Mouse (Mus musculus): ENCODE measurements around the gene Pdcd4. TPM values are rescaled to one million over a fixed set of nuclear protein-coding genes. Genes with fewer than 3 reads are reported as not detected.

Gene Pdcd4
- polyA plus RNA-seq, 1 experiment, result 78.8 TPM

DNA sequence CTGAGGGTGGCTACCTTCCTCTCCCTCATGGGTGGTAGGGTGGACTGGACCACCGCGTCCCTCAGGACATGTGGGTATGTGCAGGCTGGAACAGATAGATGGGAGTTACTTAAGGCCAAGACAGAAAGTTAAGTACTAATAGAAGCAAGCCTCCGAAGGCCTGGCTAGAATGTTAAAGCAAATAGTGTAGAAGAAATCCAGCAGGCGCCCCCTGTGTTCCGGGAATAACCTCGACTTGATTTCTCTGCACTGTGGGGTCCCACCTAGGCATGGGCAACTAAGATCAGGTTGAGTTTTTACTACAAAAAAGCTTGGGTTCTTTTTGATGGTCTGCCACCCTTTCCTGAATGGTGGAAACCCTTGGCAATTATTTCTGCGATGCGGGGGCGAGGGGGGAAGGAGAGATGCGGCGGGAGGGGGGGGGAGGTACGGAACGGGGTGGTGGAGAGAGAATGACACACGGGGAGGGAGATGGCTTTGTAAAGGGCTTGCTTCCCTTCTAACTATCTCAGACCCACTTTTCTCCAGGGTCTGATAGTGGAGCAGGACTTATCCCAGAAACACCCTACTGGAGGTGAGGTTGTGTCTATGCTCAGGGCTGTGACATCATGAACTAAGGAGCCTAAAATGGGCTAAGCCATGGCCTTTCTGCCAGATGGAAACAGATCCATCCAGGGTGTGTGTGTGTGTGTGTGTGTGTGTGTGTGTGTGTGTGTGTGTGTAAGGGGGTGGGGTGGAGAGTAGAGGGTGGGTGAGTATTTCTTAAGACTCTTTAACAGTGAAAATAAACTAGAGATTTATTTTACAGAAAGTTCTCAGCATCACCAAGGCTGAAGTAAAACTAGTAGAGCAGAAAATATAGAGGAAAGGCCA lies 40.0 kb upstream of the Pdcd4 start:
- no peaks in the 10 kb centered on the region for H3K27me3 ChIP-seq (ENCODE audit: control insufficient read depth, insufficient read depth, low read length, poor library complexity, severe bottlenecking)
- H3K36me3 ChIP-seq (ENCODE audit: control insufficient read depth, insufficient read depth, low read length, poor library complexity, severe bottlenecking), result no peaks in the 10 kb centered on the region
- no peaks in the 10 kb centered on the region for H3K9me3 ChIP-seq (replicated peaks; ENCODE audit: control insufficient read depth, insufficient read depth, low read length, poor library complexity, severe bottlenecking)
- peaks cover 5% of the 10 kb centered on the region for H3K4me1 ChIP-seq (ENCODE audit: control insufficient read depth, insufficient read depth, low read length)
- no peak overlapping the region for H3K27ac ChIP-seq (ENCODE audit: insufficient read depth, low read length)
- no peak overlapping the region for H3K4me3 ChIP-seq (ENCODE audit: low read depth, low read length)
- no peak for TF ChIP-seq CTCF (IDR thresholded peaks at IDR 0.05; ENCODE audit: low read depth, low read length)
- H3K9ac ChIP-seq (ENCODE audit: low read depth, poor library complexity, severe bottlenecking), result no peak overlapping the region

DNA sequence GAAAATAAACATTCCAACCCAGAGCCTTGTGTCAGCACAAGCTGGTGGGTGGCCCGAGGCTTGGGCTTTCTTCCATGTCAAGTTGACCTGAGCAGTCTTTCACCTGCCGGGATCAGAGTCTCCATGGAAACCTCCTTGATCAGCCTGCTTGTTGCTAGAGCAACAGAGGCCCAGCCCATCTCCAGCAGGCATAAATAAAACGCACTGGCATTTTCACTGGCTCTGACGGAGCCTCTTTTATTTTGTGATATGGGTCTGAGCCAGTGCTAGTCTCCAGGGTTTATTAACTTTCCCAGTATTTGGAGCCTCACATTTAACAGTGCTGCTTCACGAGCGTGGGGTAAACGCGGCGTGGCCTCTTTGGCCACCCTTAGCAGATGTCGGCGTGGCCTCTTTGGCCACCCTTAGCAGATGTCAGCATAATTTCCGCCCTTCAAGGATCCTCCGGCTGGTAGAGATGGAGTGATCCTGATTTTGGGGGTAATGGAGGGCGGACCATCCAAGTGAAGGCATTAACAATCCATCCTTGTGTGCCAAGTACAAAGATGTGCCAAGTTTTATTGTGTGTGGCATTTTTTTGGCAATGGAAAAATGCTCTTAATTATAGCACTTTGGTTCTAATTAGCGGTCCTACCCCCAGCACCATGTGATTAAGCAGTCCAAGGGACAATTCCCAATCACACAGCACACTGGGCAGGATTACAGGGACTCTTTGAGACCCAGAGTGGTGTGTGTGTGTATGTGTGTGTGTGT lies 39.2 kb upstream of the Pdcd4 start:
- TF ChIP-seq POLR2A (IDR thresholded peaks at IDR 0.05; ENCODE audit: insufficient read depth, low read length) (no peak), CTCF (IDR thresholded peaks at IDR 0.05; ENCODE audit: low read depth, low read length) (no peak), EP300 (IDR thresholded peaks at IDR 0.05; ENCODE audit: insufficient read depth, low read depth, low read length) (no peak)
- no peaks in the 10 kb centered on the region for H3K9me3 ChIP-seq (replicated peaks; ENCODE audit: control insufficient read depth, insufficient read depth, low read length, poor library complexity, severe bottlenecking)
- H3K4me1 ChIP-seq (ENCODE audit: control insufficient read depth, insufficient read depth, low read length), result peaks cover 5% of the 10 kb centered on the region
- no peaks in the 10 kb centered on the region for H3K36me3 ChIP-seq (ENCODE audit: control insufficient read depth, insufficient read depth, low read length, poor library complexity, severe bottlenecking)
- no peak overlapping the region for H3K4me3 ChIP-seq (ENCODE audit: low read depth, low read length)
- no peak overlapping the region for H3K9ac ChIP-seq (ENCODE audit: low read depth, poor library complexity, severe bottlenecking)
- no peak overlapping the region for H3K27ac ChIP-seq (ENCODE audit: insufficient read depth, low read length)
- H3K27me3 ChIP-seq (ENCODE audit: control insufficient read depth, insufficient read depth, low read length, poor library complexity, severe bottlenecking), result no peaks in the 10 kb centered on the region

DNA sequence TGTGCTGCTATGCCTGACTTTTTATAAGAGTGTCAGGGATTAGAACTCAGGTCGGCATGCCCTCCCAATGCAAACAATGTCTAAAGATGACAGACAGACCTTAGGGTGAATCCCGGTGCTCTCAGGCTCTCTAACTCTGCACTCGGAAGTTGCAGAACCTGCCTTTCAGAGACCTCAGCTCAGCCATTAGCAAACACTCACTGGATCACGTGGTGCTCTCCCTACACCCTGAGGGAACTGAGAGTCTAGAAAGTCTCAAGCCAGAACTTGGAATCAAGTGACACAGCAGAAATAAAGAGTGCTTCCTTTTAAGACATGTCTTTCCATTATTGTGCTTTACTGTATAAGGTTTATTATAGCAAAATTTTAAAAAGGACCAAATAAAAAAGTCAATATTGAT lies 37.1 kb upstream of the Pdcd4 start:
- Histone ChIP-seq H3K27ac (ENCODE audit: insufficient read depth, low read length) (no peak overlapping the region), H3K27me3 (ENCODE audit: control insufficient read depth, insufficient read depth, low read length, poor library complexity, severe bottlenecking) (no peaks in the 10 kb centered on the region), H3K9me3 (replicated peaks; ENCODE audit: control insufficient read depth, insufficient read depth, low read length, poor library complexity, severe bottlenecking) (no peaks in the 10 kb centered on the region), H3K9ac (ENCODE audit: low read depth, poor library complexity, severe bottlenecking) (no peak overlapping the region), H3K4me3 (ENCODE audit: low read depth, low read length) (no peak overlapping the region), H3K36me3 (ENCODE audit: control insufficient read depth, insufficient read depth, low read length, poor library complexity, severe bottlenecking) (no peaks in the 10 kb centered on the region), H3K4me1 (ENCODE audit: control insufficient read depth, insufficient read depth, low read length) (peaks cover 4% of the 10 kb centered on the region)
- no peak for TF ChIP-seq POLR2A (IDR thresholded peaks at IDR 0.05; ENCODE audit: insufficient read depth, low read length)
- no peak for TF ChIP-seq CTCF (IDR thresholded peaks at IDR 0.05; ENCODE audit: low read depth, low read length)
- TF ChIP-seq EP300 (IDR thresholded peaks at IDR 0.05; ENCODE audit: insufficient read depth, low read depth, low read length), result no peak

DNA sequence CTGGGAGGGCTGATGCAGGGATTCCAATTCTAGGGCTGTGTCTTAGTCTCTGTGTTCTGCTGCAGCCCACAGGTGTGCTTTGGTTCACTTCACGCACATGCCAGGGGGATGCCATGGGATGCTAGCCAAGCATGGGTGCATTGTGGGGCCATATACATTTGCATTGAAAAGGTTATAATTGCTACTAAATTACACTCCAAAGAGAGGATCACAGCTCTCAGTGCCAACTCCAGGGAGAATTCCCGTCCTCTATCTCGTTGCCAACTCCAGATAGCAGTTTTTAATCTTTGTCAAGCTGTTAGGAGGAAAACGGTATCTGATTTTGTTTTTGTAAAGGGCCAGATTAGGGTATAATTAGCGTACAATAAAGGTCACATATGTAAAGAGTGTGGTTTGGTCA lies 36.2 kb upstream of the Pdcd4 start:
- Histone ChIP-seq H3K36me3 (ENCODE audit: control insufficient read depth, insufficient read depth, low read length, poor library complexity, severe bottlenecking) (no peaks in the 10 kb centered on the region), H3K4me3 (ENCODE audit: low read depth, low read length) (no peak overlapping the region), H3K27me3 (ENCODE audit: control insufficient read depth, insufficient read depth, low read length, poor library complexity, severe bottlenecking) (no peaks in the 10 kb centered on the region), H3K9ac (ENCODE audit: low read depth, poor library complexity, severe bottlenecking) (no peak overlapping the region), H3K9me3 (replicated peaks; ENCODE audit: control insufficient read depth, insufficient read depth, low read length, poor library complexity, severe bottlenecking) (no peaks in the 10 kb centered on the region), H3K4me1 (ENCODE audit: control insufficient read depth, insufficient read depth, low read length) (peaks cover 2% of the 10 kb centered on the region), H3K27ac (ENCODE audit: insufficient read depth, low read length) (no peak overlapping the region)
- TF ChIP-seq EP300 (IDR thresholded peaks at IDR 0.05; ENCODE audit: insufficient read depth, low read depth, low read length), result no peak
- TF ChIP-seq POLR2A (IDR thresholded peaks at IDR 0.05; ENCODE audit: insufficient read depth, low read length), result no peak
- TF ChIP-seq CTCF (IDR thresholded peaks at IDR 0.05; ENCODE audit: low read depth, low read length), result no peak

DNA sequence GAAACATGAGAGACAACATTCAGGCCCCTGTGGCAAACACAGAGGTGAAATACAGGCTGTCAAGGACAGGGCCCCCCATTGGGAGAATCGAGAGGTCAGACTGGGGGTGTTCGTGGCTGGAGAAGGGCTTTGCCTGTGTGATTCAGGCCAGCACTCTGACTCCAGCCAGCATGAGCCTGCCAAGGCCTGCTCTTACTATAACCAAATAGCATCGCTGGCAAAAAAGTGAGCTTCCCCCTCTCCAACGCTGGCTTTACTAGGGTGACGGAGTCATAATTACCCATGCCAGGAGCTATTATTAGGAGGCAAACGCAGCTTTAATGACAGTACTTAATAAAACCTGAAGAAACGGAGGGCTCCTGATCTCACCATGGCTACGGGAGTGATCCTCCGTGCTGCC lies 35.2 kb upstream of the Pdcd4 start:
- Histone ChIP-seq H3K9ac (ENCODE audit: low read depth, poor library complexity, severe bottlenecking) (no peak overlapping the region), H3K4me1 (ENCODE audit: control insufficient read depth, insufficient read depth, low read length) (peaks cover 2% of the 10 kb centered on the region), H3K4me3 (ENCODE audit: low read depth, low read length) (no peak overlapping the region), H3K36me3 (ENCODE audit: control insufficient read depth, insufficient read depth, low read length, poor library complexity, severe bottlenecking) (no peaks in the 10 kb centered on the region), H3K9me3 (replicated peaks; ENCODE audit: control insufficient read depth, insufficient read depth, low read length, poor library complexity, severe bottlenecking) (no peaks in the 10 kb centered on the region), H3K27ac (ENCODE audit: insufficient read depth, low read length) (no peak overlapping the region), H3K27me3 (ENCODE audit: control insufficient read depth, insufficient read depth, low read length, poor library complexity, severe bottlenecking) (no peaks in the 10 kb centered on the region)
- TF ChIP-seq POLR2A (IDR thresholded peaks at IDR 0.05; ENCODE audit: insufficient read depth, low read length) (no peak), CTCF (IDR thresholded peaks at IDR 0.05; ENCODE audit: low read depth, low read length) (no peak), EP300 (IDR thresholded peaks at IDR 0.05; ENCODE audit: insufficient read depth, low read depth, low read length) (no peak)

DNA sequence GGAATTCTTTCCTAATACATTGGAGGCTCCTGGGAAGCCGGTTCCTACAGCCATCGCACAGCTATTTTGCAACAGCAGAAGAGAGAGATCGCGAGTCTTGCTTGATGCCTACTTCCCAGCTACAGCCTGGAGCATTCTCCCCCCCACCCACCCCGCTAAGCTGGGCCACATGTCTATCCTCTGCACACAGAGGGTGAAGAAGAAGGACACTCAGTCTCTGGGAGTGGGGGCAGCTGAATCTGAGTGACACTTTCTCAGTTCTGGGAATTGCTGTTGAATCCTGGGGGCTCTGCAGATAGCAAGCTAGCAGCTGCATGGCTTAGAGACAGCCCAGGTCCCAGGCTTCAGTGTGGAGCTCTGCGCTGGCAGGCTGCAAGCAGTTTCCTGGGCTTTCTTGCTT lies 34.1 kb upstream of the Pdcd4 start:
- Histone ChIP-seq H3K4me1 (ENCODE audit: control insufficient read depth, insufficient read depth, low read length) (peaks cover under 1% of the 10 kb centered on the region), H3K27ac (ENCODE audit: insufficient read depth, low read length) (no peak overlapping the region)
- TF ChIP-seq EP300 (IDR thresholded peaks at IDR 0.05; ENCODE audit: insufficient read depth, low read depth, low read length), result no peak
- TF ChIP-seq CTCF (IDR thresholded peaks at IDR 0.05; ENCODE audit: low read depth, low read length), result no peak
- no peak for TF ChIP-seq POLR2A (IDR thresholded peaks at IDR 0.05; ENCODE audit: insufficient read depth, low read length)

More for the DNA sequence above, 34.1 kb upstream of the Pdcd4 start:
- Histone ChIP-seq H3K36me3 (ENCODE audit: control insufficient read depth, insufficient read depth, low read length, poor library complexity, severe bottlenecking) (no peaks in the 10 kb centered on the region), H3K9me3 (replicated peaks; ENCODE audit: control insufficient read depth, insufficient read depth, low read length, poor library complexity, severe bottlenecking) (no peaks in the 10 kb centered on the region), H3K27me3 (ENCODE audit: control insufficient read depth, insufficient read depth, low read length, poor library complexity, severe bottlenecking) (no peaks in the 10 kb centered on the region), H3K4me3 (ENCODE audit: low read depth, low read length) (no peak overlapping the region), H3K9ac (ENCODE audit: low read depth, poor library complexity, severe bottlenecking) (no peak overlapping the region)

All from ES-Bruce4 (cell line).